Mouse (Mus musculus) neutrophil, adult 83 days (primary cell): ENCODE data around the gene Lmnb2. TPM values are rescaled to one million over a fixed set of nuclear protein-coding genes. Genes with fewer than 3 reads are reported as not detected.

ENCODE experiments used
- total RNA-seq, 2 experiments: library from RNA; stranded (reverse); gene quantifications; one replicate each; pipeline ENCODE4 v1.2.4; 2023

Gene Lmnb2
- total RNA-seq = 10 to 100 TPM; 22.0 to 24.2 TPM

DNA sequence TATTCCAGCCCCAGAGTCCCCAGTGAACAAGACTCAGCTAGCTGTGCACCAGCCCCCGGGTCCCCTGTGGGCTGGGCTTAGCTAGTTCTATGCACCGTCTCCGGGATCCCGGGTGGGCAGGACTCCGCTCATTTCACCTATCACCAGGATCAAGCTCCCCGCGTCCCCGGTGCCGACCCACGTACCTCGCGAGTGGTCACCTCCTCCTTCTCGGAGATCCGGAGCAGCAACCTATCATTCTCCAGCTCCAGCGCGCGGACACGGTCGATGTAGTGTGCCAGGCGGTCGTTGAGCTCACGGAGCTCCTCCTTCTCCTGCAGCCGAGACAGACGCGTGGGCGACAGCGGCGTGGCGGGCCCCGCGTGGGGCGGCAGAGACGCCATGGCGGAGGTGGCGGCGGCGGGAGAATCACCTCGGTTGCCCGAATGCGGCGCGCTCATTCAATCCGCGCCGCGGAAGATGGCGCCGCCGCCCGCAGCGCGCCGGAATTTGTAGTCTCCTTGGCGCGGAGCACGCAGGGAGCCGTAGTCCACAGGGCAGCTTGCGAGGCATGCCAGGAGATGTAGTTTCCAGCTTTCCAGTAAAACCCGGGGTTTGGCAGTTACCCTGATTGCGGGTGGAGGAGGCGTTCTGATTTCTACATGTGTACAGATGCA, at the start of gene Lmnb2:
TSS of gene Lmnb2 (minus strand) at position 467 of the 656 bp plus-strand sequence.

GRCm38 (mm10) chr10:80929299-80930226, 11.5 kb upstream of the Lmnb2 start, which contains the start of gene Gadd45b:
Gene Gadd45b (plus strand): TSS chr10:80930073.

DNA sequence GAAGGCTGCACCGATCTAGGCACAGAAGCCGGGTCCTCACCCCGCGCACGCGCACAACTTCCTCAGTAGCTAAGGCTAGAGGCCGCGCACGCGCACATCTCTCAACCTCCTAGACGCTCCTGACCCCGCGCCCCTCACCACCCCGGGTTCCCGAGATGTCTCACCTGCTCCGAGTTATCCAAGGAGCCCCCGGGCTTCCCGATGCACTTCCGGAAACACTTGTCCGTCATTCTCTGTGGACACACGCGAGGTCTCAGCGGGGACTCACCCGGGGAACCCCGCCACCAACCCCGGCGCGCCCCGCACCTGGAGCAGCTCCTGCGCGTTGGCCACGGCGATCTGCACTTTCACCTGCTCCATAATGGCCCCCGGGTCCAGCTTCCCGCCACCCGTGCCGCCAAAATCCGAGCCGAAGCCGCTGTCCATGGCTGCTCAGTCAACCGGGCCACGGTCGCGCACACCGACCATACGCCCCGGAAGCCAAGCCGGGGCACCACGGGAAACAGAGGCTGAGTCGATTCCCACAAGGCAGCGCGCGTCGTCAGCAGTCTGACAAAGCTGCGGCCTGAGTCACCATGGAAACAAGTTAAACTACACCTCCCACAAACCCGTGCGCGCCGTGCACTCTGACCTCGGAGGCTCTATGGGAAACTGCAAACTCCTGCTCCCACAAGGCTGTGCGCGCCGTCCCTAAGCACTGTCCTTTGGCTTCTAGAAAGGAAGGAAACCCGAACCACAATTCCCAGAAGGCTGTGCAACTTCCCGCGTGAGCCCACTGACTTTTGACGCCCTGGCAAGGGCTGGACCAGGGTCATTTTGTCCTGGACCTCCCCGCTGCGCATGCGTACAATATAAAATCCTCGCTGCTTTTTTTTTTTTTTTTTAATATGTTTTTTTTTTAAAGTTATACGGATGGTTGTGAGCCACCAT, 17.5 kb downstream of the Lmnb2 start, which contains the start of gene Timm13:
TSS of gene Timm13 (minus strand) at position 652 of the 930 bp plus-strand sequence.

DNA sequence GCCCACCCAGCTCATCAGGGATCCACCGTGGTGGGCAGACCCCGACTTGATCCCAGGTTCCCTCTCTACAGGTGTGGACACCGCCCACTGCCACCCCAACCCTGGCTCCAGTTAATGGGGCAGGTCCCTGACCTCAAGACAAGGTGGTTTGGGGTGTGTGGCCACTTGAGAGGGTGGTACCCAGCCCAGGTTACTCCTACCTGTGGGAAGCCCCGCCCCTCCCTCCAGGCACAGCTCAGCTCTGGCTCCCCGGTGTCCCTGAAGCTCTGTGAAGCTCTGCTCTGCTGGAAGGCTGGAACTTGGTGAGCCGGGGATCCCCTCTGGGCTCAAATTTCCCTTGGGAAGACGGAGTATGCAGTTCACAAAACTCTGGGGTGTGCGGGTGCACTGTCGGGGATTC, 46.5 kb downstream of the Lmnb2 start, which contains the start of gene Tmprss9:
TSS of gene Tmprss9 (plus strand) at position 268 of the 400 bp plus-strand sequence.

DNA sequence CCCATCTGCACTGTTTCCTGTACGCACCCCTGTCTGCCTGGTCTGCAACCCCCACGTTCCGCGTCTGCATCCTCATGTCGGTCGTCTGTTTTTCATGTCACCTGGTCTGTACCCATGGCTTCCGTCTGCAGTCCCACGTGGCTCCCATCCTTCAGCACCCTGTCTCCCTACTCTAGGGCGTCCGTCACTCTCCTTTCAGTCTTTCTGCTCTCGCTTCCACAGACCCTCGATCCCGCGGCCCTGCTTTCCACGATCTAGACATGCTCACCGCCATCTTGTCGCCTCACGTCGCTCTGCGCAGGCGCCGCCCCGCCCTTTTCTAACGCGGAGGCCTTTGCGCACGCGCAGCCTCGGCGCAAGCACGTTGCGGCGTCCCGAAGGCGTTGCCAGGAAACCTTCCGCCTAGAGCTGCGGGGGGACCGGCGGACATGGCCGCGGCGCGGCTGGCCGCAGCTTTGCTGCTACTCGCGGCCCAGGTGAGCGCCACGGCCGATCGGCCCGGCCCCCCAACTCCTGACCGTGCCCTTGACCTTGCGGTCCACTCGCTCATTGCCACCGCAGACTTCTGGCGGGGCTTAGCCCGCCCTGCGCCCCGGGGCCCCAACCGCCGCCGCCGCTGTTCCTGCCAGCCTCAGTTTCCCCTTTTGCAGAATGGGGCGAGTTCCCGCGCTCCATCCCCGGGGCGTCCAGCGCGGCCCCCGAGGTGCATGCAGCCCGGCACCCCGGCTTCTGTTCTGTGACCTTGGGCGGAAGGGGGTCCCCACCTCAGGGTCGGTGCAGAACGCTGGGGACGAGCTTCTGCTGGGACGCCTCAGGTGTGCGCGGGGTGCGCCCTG, 62.9 kb downstream of the Lmnb2 start, which contains the start of the genes Lsm7 and Sppl2b:
TSS of gene Lsm7 (minus strand) at position 297 of the 836 bp plus-strand sequence.
TSS of gene Sppl2b (plus strand) at position 363 of the 836 bp plus-strand sequence.

Other genes with a start within 250 kb of the Lmnb2 start
- gene Mknk2, start 240.1 kb downstream of the Lmnb2 start, total RNA-seq = 100 to 1,000 TPM; 187 to 191 TPM
- gene Mob3a, start 216.3 kb downstream of the Lmnb2 start, total RNA-seq = 100 to 1,000 TPM; 124 TPM
- gene Izumo4, start 216.1 kb downstream of the Lmnb2 start, total RNA-seq = 1 to 10 TPM; 8.5 to 10.0 TPM
- gene Ap3d1, start 176.0 kb downstream of the Lmnb2 start, total RNA-seq = 10 to 100 TPM; 91.5 to 95.8 TPM
- 10 to 100 TPM; 30.9 to 33.4 TPM for gene Dot1l, start 163.0 kb downstream of the Lmnb2 start, total RNA-seq
- 10 to 100 TPM; 44.1 to 48.2 TPM for gene Sf3a2, start 120.0 kb downstream of the Lmnb2 start, total RNA-seq
- 10 to 100 TPM; 70.8 to 77.6 TPM for gene Plekhj1, start 119.6 kb downstream of the Lmnb2 start, total RNA-seq
- gene Amh, start 113.0 kb downstream of the Lmnb2 start, total RNA-seq = 1 to 10 TPM in 1 of 2 experiments, under 1 TPM in 1; 0.94 to 1.1 TPM
- not detected for gene Jsrp1, start 104.7 kb downstream of the Lmnb2 start, total RNA-seq
- 100 to 1,000 TPM; 551 to 600 TPM for gene Oaz1, start 91.6 kb downstream of the Lmnb2 start, total RNA-seq
- not detected for gene Lingo3, start 74.2 kb downstream of the Lmnb2 start, total RNA-seq
- 10 to 100 TPM; 14.4 to 14.7 TPM for gene Lsm7, start 63.0 kb downstream of the Lmnb2 start, total RNA-seq
- 10 to 100 TPM; 23.9 to 34.6 TPM for gene Sppl2b, start 63.0 kb downstream of the Lmnb2 start, total RNA-seq
- gene Tmprss9, start 46.4 kb downstream of the Lmnb2 start, total RNA-seq = not detected
- 10 to 100 TPM; 46.4 to 48.9 TPM for gene Timm13, start 17.3 kb downstream of the Lmnb2 start, total RNA-seq
- gene Gadd45b, start 11.8 kb upstream of the Lmnb2 start, total RNA-seq = 10 to 100 TPM; 27.4 to 30.8 TPM
- gene Gng7, start 96.7 kb upstream of the Lmnb2 start, total RNA-seq = under 1 TPM; 0.59 to 0.68 TPM
- gene Diras1, start 107.4 kb upstream of the Lmnb2 start, total RNA-seq = not detected
- gene Slc39a3, start 119.2 kb upstream of the Lmnb2 start, total RNA-seq = 10 to 100 TPM; 11.2 to 13.3 TPM
- 10 to 100 TPM; 48.3 to 49.5 TPM for gene Sgta, start 141.9 kb upstream of the Lmnb2 start, total RNA-seq
- 1 to 10 TPM; 6.6 to 8.3 TPM for gene Thop1, start 151.8 kb upstream of the Lmnb2 start, total RNA-seq
- 1 to 10 TPM in 1 of 2 experiments, under 1 TPM in 1; 0.64 to 1.2 TPM for gene Creb3l3, start 180.6 kb upstream of the Lmnb2 start, total RNA-seq
- gene Map2k2, start 187.7 kb upstream of the Lmnb2 start, total RNA-seq = 10 to 100 TPM; 86.1 to 87.6 TPM
- gene Zbtb7a, start 217.0 kb upstream of the Lmnb2 start, total RNA-seq = 10 to 100 TPM; 62.4 to 68.5 TPM
- gene Pias4, start 249.7 kb upstream of the Lmnb2 start, total RNA-seq = 10 to 100 TPM; 27.3 to 29.5 TPM